Mouse (Mus musculus) liver, postnatal 0 days (tissue): ENCODE measurements at regions not wholly inside any gene's neighbourhood (a gene's known extent, or its start where the extent isn't known, plus 50 kb on each side); places are given as distances from the start of the nearest gene placed in this dataset.
A peak's percentile ranks its signal among the peaks of the same experiment; 100 is the strongest.
"Not testable (repeated sequence)": the region's sequence is repeated elsewhere in the genome, so short reads cannot be mapped to it uniquely, and the experiment has no call there.

Experiments
- ATAC-seq: fragments of 200-750 bp; cut with Nextera tagmentation; 2 replicates; pipeline ENCODE4 v1.8.0; 2017; ENCODE audit warnings: mild to moderate bottlenecking, moderate library complexity
- DNase-seq: peaks from one replicate; pipeline ENCODE4 v3.0.0-alpha.2; 2016
- H3K27ac ChIP-seq: fragments of 300-500 bp; sonication (generic); 2 replicates; pipeline ENCODE4 v1.5.1; 2014; ENCODE audit warnings: antibody characterized with exemption, moderate library complexity, mild to moderate bottlenecking, low read depth
- H3K27me3 ChIP-seq: fragments of 300-500 bp; sonication (generic); 2 replicates; pipeline ENCODE4 v1.6.1; 2014; ENCODE audit warnings: low read length, control low read depth, mixed read lengths; ENCODE audit not compliant: insufficient read depth
- H3K36me3 ChIP-seq: fragments of 300-500 bp; sonication (generic); replicated peaks from 2 replicates; pipeline ENCODE4 v1.6.1; 2014; ENCODE audit warnings: mild to moderate bottlenecking, control low read depth, low read length, moderate library complexity, mixed read lengths; ENCODE audit not compliant: insufficient read depth
- H3K4me1 ChIP-seq: fragments of 300-500 bp; sonication (generic); 2 replicates; pipeline ENCODE4 v1.6.1; 2014; ENCODE audit warnings: antibody characterized with exemption, mild to moderate bottlenecking, control low read depth; ENCODE audit not compliant: insufficient read depth
- H3K4me2 ChIP-seq: fragments of 300-500 bp; sonication (generic); 2 replicates; pipeline ENCODE4 v1.6.1; 2014; ENCODE audit warnings: low read depth, mild to moderate bottlenecking, low read length, moderate library complexity, mixed read lengths
- H3K4me3 ChIP-seq: fragments of 300-500 bp; sonication (generic); 2 replicates; pipeline ENCODE4 v1.5.1; 2014; ENCODE audit warnings: low read depth, low read length
- H3K9ac ChIP-seq: fragments of 300-500 bp; sonication (generic); replicated peaks from 2 replicates; pipeline ENCODE4 v1.6.1; 2014; ENCODE audit warnings: mild to moderate bottlenecking, moderate library complexity
- H3K9me3 ChIP-seq: fragments of 300-500 bp; sonication (generic); 2 replicates; pipeline ENCODE4 v1.6.1; 2016; ENCODE audit warnings: mild to moderate bottlenecking, control low read depth, low read length, mixed read lengths
- CTCF ChIP-seq: sonication (generic); IDR thresholded peaks from 2 replicates; pipeline ENCODE4 v1.5.1; 2016; ENCODE audit warnings: antibody characterized with exemption, low read depth
- EP300 ChIP-seq: IDR thresholded peaks from 2 replicates; pipeline ENCODE4 v1.6.1; 2016; ENCODE audit warnings: antibody characterized with exemption, low read depth, mild to moderate bottlenecking
- WGBS: fragments of 180-500 bp; shearing (Covaris S2); extraction: QIAGEN DNeasy Blood & Tissue Kit; methylation state at CpG from one replicate; pipeline ENCODE4 v1.1.7; 2014; ENCODE audit not compliant: insufficient replicate concordance; 5-methylcytosine and 5-hydroxymethylcytosine counted together

GRCm38 (mm10) chr9:116429061-116429460 is 253.9 kb upstream of the Tgfbr2 start:
- Histone ChIP-seq H3K36me3 (no peaks in the 10 kb centered on the region), H3K27me3 (no peaks in the 10 kb centered on the region), H3K9ac (no peak overlapping the region), H3K4me1 (no peaks in the 10 kb centered on the region), H3K9me3 (no peaks in the 10 kb centered on the region), H3K27ac (no peak overlapping the region), H3K4me2 (no peak overlapping the region), H3K4me3 (no peak overlapping the region)
- TF ChIP-seq EP300 (no peak), CTCF (no peak)
- WGBS: 78% methylated on average over 4 of the region's 4 CpGs
- ATAC-seq (no peak), DNase-seq (no peak)

GRCm38 (mm10) chr9:116428475-116428874 is 253.3 kb upstream of the Tgfbr2 start:
- no peak overlapping the region for H3K27ac ChIP-seq
- 62% methylated on average over 6 of the region's 6 CpGs for WGBS
- no peaks in the 10 kb centered on the region for H3K27me3 ChIP-seq
- H3K4me2 ChIP-seq: no peak overlapping the region
- no peak overlapping the region for H3K9ac ChIP-seq
- DNase-seq (no peak), ATAC-seq (no peak)
- H3K9me3 ChIP-seq: no peaks in the 10 kb centered on the region
- H3K4me1 ChIP-seq: no peaks in the 10 kb centered on the region
- H3K36me3 ChIP-seq: no peaks in the 10 kb centered on the region
- no peak overlapping the region for H3K4me3 ChIP-seq
- no peak for TF ChIP-seq EP300

- Histone ChIP-seq H3K36me3 (no peaks in the 10 kb centered on the region), H3K9ac (no peak overlapping the region), H3K4me1 (no peaks in the 10 kb centered on the region), H3K4me2 (no peak overlapping the region), H3K27ac (no peak overlapping the region), H3K27me3 (no peaks in the 10 kb centered on the region), H3K9me3 (no peaks in the 10 kb centered on the region), H3K4me3 (no peak overlapping the region)
- TF ChIP-seq EP300 (no peak), CTCF (no peak)
- ATAC-seq: no peak
- no peak for DNase-seq
- 53% methylated on average over 6 of the region's 6 CpGs for WGBS
Measured at GRCm38 (mm10) chr9:116427278-116427677, 252.1 kb upstream of the Tgfbr2 start.

- Histone ChIP-seq H3K9me3 (no peaks in the 10 kb centered on the region), H3K36me3 (no peaks in the 10 kb centered on the region), H3K4me2 (no peak overlapping the region), H3K27me3 (no peaks in the 10 kb centered on the region), H3K4me3 (no peak overlapping the region), H3K9ac (no peak overlapping the region), H3K4me1 (no peaks in the 10 kb centered on the region), H3K27ac (no peak overlapping the region)
- 47% methylated on average over 19 of the region's 19 CpGs for WGBS
- TF ChIP-seq CTCF: peak; percentile 78
- TF ChIP-seq EP300: no peak
- peak; percentile 81 for DNase-seq
- ATAC-seq: no peak
Measured at GRCm38 (mm10) chr9:116426269-116426999, 251.3 kb upstream of the Tgfbr2 start.

- H3K4me2 ChIP-seq, H3K27me3 ChIP-seq, DNase-seq, H3K27ac ChIP-seq, H3K4me1 ChIP-seq, H3K36me3 ChIP-seq, ATAC-seq, H3K9ac ChIP-seq, H3K9me3 ChIP-seq, H3K4me3 ChIP-seq: not testable (repeated sequence)
- 74% methylated on average over 9 of the region's 9 CpGs for WGBS
Measured at GRCm38 (mm10) chr9:116425400-116425799, 250.2 kb upstream of the Tgfbr2 start.

- Histone ChIP-seq H3K27ac (no peak overlapping the region), H3K9ac (no peak overlapping the region), H3K4me1 (no peaks in the 10 kb centered on the region), H3K4me2 (no peak overlapping the region), H3K4me3 (no peak overlapping the region), H3K36me3 (no peaks in the 10 kb centered on the region), H3K27me3 (no peaks in the 10 kb centered on the region), H3K9me3 (no peaks in the 10 kb centered on the region)
- no peak for ATAC-seq
- WGBS: 54% methylated on average over 4 of the region's 4 CpGs
- no peak for DNase-seq
- no peak for TF ChIP-seq EP300
- TF ChIP-seq CTCF: no peak
Measured at GRCm38 (mm10) chr9:116415021-116415420, 239.9 kb upstream of the Tgfbr2 start.

- TF ChIP-seq CTCF (no peak), EP300 (no peak)
- Histone ChIP-seq H3K4me2 (no peak overlapping the region), H3K27me3 (no peaks in the 10 kb centered on the region), H3K9me3 (no peaks in the 10 kb centered on the region), H3K9ac (no peak overlapping the region), H3K4me1 (no peaks in the 10 kb centered on the region), H3K36me3 (no peaks in the 10 kb centered on the region), H3K4me3 (no peak overlapping the region), H3K27ac (no peak overlapping the region)
- ATAC-seq: no peak
- no peak for DNase-seq
- 48% methylated on average over 5 of the region's 5 CpGs for WGBS
Measured at GRCm38 (mm10) chr9:116411067-116411466, 235.9 kb upstream of the Tgfbr2 start.
